Mouse (Mus musculus) embryonic facial prominence, embryonic 10.5 days (tissue): ENCODE results near the gene Zfp526. TPM values are rescaled to one million over a fixed set of nuclear protein-coding genes. Genes with fewer than 3 reads are reported as not detected.

Experiments
- DNase-seq: peaks from one replicate; pipeline ENCODE4 v3.0.0-alpha.2; 2017; ENCODE audit warnings: low spot score
- H3K27ac ChIP-seq: fragments of 300-500 bp; sonication (generic); replicated peaks from 2 replicates; pipeline ENCODE4 v1.5.1; 2016; ENCODE audit warnings: mild to moderate bottlenecking
- H3K27me3 ChIP-seq: fragments of 300-500 bp; sonication (generic); replicated peaks from 2 replicates; pipeline ENCODE4 v1.6.1; 2016; ENCODE audit warnings: low read depth, mild to moderate bottlenecking; ENCODE audit not compliant: poor library complexity, severe bottlenecking
- H3K36me3 ChIP-seq: fragments of 300-500 bp; sonication (generic); replicated peaks from 2 replicates; pipeline ENCODE4 v1.6.1; 2016; ENCODE audit warnings: mild to moderate bottlenecking, moderate library complexity
- H3K4me1 ChIP-seq: fragments of 300-500 bp; sonication (generic); 2 replicates; pipeline ENCODE4 v1.6.1; 2016
- H3K4me3 ChIP-seq: fragments of 300-500 bp; sonication (generic); 2 replicates; pipeline ENCODE4 v1.5.1; 2016; ENCODE audit warnings: mild to moderate bottlenecking, moderate library complexity
- H3K9me3 ChIP-seq: fragments of 300-500 bp; sonication (generic); 2 replicates; pipeline ENCODE4 v1.6.1; 2016; ENCODE audit warnings: mild to moderate bottlenecking
- WGBS: fragments of 180-500 bp; shearing (Covaris S2); methylation state at CpG from one replicate; pipeline ENCODE4 v1.1.7; 2016; 5-methylcytosine and 5-hydroxymethylcytosine counted together
- microRNA-seq: library from miRNA; unstranded; fragments of <30 nt; microRNA quantifications from one replicate; pipeline ENCODE4, GENCODE M21; 2017
- polyA plus RNA-seq: library from polyadenylated mRNA; unstranded; fragments of >200 nt; fragmentation: Nextera tagmentation; extraction: Ambion mirVana; gene quantifications from 2 replicates; pipeline ENCODE4 v1.2.1, GENCODE M21; 2016

Gene Zfp526
- polyA plus RNA-seq, 1 experiment from 2014 or later: 2.7 TPM

GRCm38 (mm10) chr7:25275555-25276298 lies 54.5 kb downstream of the Zfp526 start:
- Histone ChIP-seq H3K27ac (peak overlapping the region; percentile 73), H3K4me3 (peak overlapping the region; percentile 21), H3K36me3 (peaks cover 32% of the 10 kb centered on the region), H3K9me3 (no peaks in the 10 kb centered on the region), H3K27me3 (no peaks in the 10 kb centered on the region), H3K4me1 (peaks cover 67% of the 10 kb centered on the region)
- WGBS: 45% methylated on average over 9 of the region's 9 CpGs
- peak; percentile 62 for DNase-seq

Small RNA genes within 50 kb of the gene (microRNA-seq; reads per million reads assigned to microRNA genes)
- not detected for gene Mir7048

Other genes with a start within 250 kb of the Zfp526 start
- 69.5 and 76.1 TPM in 2 replicates for gene Rabac1, start 248.7 kb upstream of the Zfp526 start, polyA plus RNA-seq
- 4.4 and 5.4 TPM in 2 replicates for gene Atp1a3, start 215.5 kb upstream of the Zfp526 start, polyA plus RNA-seq
- 4.5 and 5.1 TPM in 2 replicates for gene Grik5, start 149.1 kb upstream of the Zfp526 start, polyA plus RNA-seq
- 44.4 and 45.8 TPM in 2 replicates for gene Zfp574, start 148.9 kb upstream of the Zfp526 start, polyA plus RNA-seq
- 4.9 and 6.2 TPM in 2 replicates for gene Pou2f2, start 41.7 kb upstream of the Zfp526 start, polyA plus RNA-seq
- 11.3 and 12.0 TPM in 2 replicates for gene Dedd2, start 810 bp upstream of the Zfp526 start, polyA plus RNA-seq
- 10.6 and 10.7 TPM in 2 replicates for gene Gsk3a, start 16.4 kb downstream of the Zfp526 start, polyA plus RNA-seq
- gene Erf, start 29.3 kb downstream of the Zfp526 start, polyA plus RNA-seq: 10.9 and 11.5 TPM in 2 replicates
- gene Cic, start 46.3 kb downstream of the Zfp526 start, polyA plus RNA-seq: 17.1 and 21.4 TPM in 2 replicates
- gene Pafah1b3, start 76.6 kb downstream of the Zfp526 start, polyA plus RNA-seq: 281 and 301 TPM in 2 replicates
- 0.82 and 0.88 TPM in 2 replicates for gene Prr19, start 80.0 kb downstream of the Zfp526 start, polyA plus RNA-seq
- gene Tmem145, start 84.7 kb downstream of the Zfp526 start, polyA plus RNA-seq: 0.85 and 1.0 TPM in 2 replicates
- 17.6 and 17.7 TPM in 2 replicates for gene Megf8, start 95.7 kb downstream of the Zfp526 start, polyA plus RNA-seq
- not detected in 2 replicates for gene Cnfn, start 148.3 kb downstream of the Zfp526 start, polyA plus RNA-seq
- gene Lipe, start 177.3 kb downstream of the Zfp526 start, polyA plus RNA-seq: 7.8 and 11.6 TPM in 2 replicates
- gene Cxcl17, start 191.5 kb downstream of the Zfp526 start, polyA plus RNA-seq: 0.69 and 0.75 TPM in 2 replicates